ENCODE assay signal across 13 mouse cellular contexts in the genomic region with DNA sequence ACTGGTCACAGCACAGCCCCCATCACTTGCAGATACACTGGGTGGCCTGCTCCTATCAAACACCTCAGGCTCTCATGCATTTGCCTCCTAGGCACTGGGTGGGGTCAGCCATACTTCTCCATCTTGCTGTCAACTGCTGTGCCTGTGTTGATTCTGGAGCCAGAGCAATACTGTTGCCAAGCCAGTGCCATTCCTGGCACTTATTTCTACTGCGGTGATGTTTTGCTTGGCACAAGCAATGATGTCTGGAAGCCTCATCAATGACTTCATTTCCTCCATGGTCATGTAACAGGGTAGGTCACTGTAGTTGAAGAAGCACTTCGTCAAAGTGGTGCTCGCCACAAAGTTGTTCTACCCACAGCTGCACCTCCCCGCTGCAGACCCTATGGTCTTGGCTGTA. TPM values are rescaled to one million over a fixed set of nuclear protein-coding genes. Genes with fewer than 3 reads are reported as not detected.
DNase-seq lines count a peak whose midpoint lies in the region; ATAC-seq and TF ChIP-seq lines count a peak whose summit lies in the region.
"Had no signal": no experiment of that assay in that cellular context is flagged by ENCODE, and none has a peak within 500 bp of the region (broad histone marks: within the 10 kb centered on the region; RNA-seq: fewer than 3 reads in every experiment).

No protein-coding gene starts in this region.

- no peak for TF ChIP-seq CTCF in hindbrain, postnatal 0 days (IDR thresholded peaks at IDR 0.05; ENCODE audit: low read depth)
- TF ChIP-seq CTCF in midbrain, postnatal 0 days (IDR thresholded peaks at IDR 0.05), result no peak
- no peak for TF ChIP-seq CTCF in embryonic fibroblast, embryonic 13.5 days (IDR thresholded peaks at IDR 0.05; ENCODE audit: borderline replicate concordance, insufficient read depth, low read length)

- 0 out of 2 replicates have a peak overlapping the region, but pooled peaks have one; percentile 84 for H3K4me3 ChIP-seq in hindbrain, embryonic 12.5 days
- H3K4me3 ChIP-seq in hindbrain, postnatal 0 days (ENCODE audit: low read length), result no peak overlapping the region
- H3K4me3 ChIP-seq in midbrain, postnatal 0 days (ENCODE audit: low read depth, low read length), result no peak overlapping the region
- no peak overlapping the region for H3K4me3 ChIP-seq in midbrain, embryonic 15.5 days
- H3K4me3 ChIP-seq in embryonic fibroblast, embryonic 13.5 days (ENCODE audit: insufficient read depth, low read length), result 0 out of 2 replicates have a peak overlapping the region, but pooled peaks have one; percentile 7
- 0 out of 2 replicates have a peak overlapping the region, but pooled peaks have one; percentile 77 for H3K4me3 ChIP-seq in neural tube, embryonic 14.5 days (ENCODE audit: low read depth, low read length)

- H3K9me3 ChIP-seq in hindbrain, embryonic 12.5 days (replicated peaks), result no peaks in the 10 kb centered on the region
- no peaks in the 10 kb centered on the region for H3K9me3 ChIP-seq in hindbrain, postnatal 0 days (ENCODE audit: low read length)
- H3K9me3 ChIP-seq in midbrain, postnatal 0 days (ENCODE audit: low read length), result no peaks in the 10 kb centered on the region
- H3K9me3 ChIP-seq in midbrain, embryonic 15.5 days, result no peaks in the 10 kb centered on the region
- H3K9me3 ChIP-seq in neural tube, embryonic 14.5 days (ENCODE audit: control insufficient read depth, low read length), result no peaks in the 10 kb centered on the region

- no peak for DNase-seq in hindbrain, postnatal 0 days (ENCODE audit: low spot score)
- no peak for DNase-seq in midbrain, postnatal 0 days (ENCODE audit: low spot score)
- DNase-seq in frontal cortex, adult 2 months (ENCODE audit: extremely low spot score in 1 of 2, low spot score in 1 of 2), result no peak
- no peak for DNase-seq in embryo, embryonic 9.5 days (ENCODE audit: extremely low spot score)
- DNase-seq: cerebellum, adult 2 months; kidney, adult 11 months; left cerebral cortex, postnatal 4 days had no signal

- H3K4me2 ChIP-seq in hindbrain, embryonic 12.5 days (replicated peaks), result peak overlapping the region; percentile 98
- H3K4me2 ChIP-seq in hindbrain, postnatal 0 days (ENCODE audit: low read depth, low read length), result no peak overlapping the region
- no peak overlapping the region for H3K4me2 ChIP-seq in midbrain, postnatal 0 days (ENCODE audit: low read depth, low read length, poor library complexity, severe bottlenecking)
- H3K4me2 ChIP-seq in midbrain, embryonic 15.5 days, result no peak overlapping the region
- H3K4me2 ChIP-seq in neural tube, embryonic 14.5 days (ENCODE audit: low read depth, low read length), result peak overlapping the region; percentile 63; the same call in 1 of the 2 replicates

- no peak for ATAC-seq in hindbrain, embryonic 12.5 days (ENCODE audit: low FRiP score)
- ATAC-seq in hindbrain, postnatal 0 days, result no peak
- ATAC-seq in midbrain, postnatal 0 days (ENCODE audit: low FRiP score), result no peak
- no peak for ATAC-seq in midbrain, embryonic 15.5 days (replicated peaks)
- ATAC-seq in neural tube, embryonic 14.5 days (ENCODE audit: low read depth), result no peak

- TF ChIP-seq POLR2A in embryonic fibroblast, embryonic 13.5 days (IDR thresholded peaks at IDR 0.05; ENCODE audit: low read depth, low read length), result no peak

- H3K27ac ChIP-seq in hindbrain, embryonic 12.5 days, result no peak overlapping the region
- no peak overlapping the region for H3K27ac ChIP-seq in hindbrain, postnatal 0 days
- H3K27ac ChIP-seq in midbrain, postnatal 0 days (ENCODE audit: low read depth, low read length), result no peak overlapping the region
- no peak overlapping the region for H3K27ac ChIP-seq in midbrain, embryonic 15.5 days
- no peak overlapping the region for H3K27ac ChIP-seq in embryonic fibroblast, embryonic 13.5 days (ENCODE audit: insufficient read depth, low read length)
- H3K27ac ChIP-seq in neural tube, embryonic 14.5 days (ENCODE audit: low read depth, low read length), result no peak overlapping the region
- H3K27ac ChIP-seq: macrophage had no signal

- H3K36me3 ChIP-seq in hindbrain, embryonic 12.5 days, result peaks cover 56% of the 10 kb centered on the region
- H3K36me3 ChIP-seq in hindbrain, postnatal 0 days (ENCODE audit: insufficient read depth, low read length), result peaks cover 26% of the 10 kb centered on the region
- H3K36me3 ChIP-seq in midbrain, postnatal 0 days (ENCODE audit: insufficient read depth, low read length), result peaks cover 33% of the 10 kb centered on the region
- peaks cover 31% of the 10 kb centered on the region for H3K36me3 ChIP-seq in midbrain, embryonic 15.5 days (replicated peaks)
- peaks cover 40% of the 10 kb centered on the region for H3K36me3 ChIP-seq in neural tube, embryonic 14.5 days (ENCODE audit: control insufficient read depth, insufficient read depth, low read length)

- no peaks in the 10 kb centered on the region for H3K27me3 ChIP-seq in hindbrain, embryonic 12.5 days
- no peaks in the 10 kb centered on the region for H3K27me3 ChIP-seq in hindbrain, postnatal 0 days (ENCODE audit: insufficient read depth, low read length)
- H3K27me3 ChIP-seq in midbrain, postnatal 0 days (ENCODE audit: insufficient read depth, low read length), result no peaks in the 10 kb centered on the region
- H3K27me3 ChIP-seq in midbrain, embryonic 15.5 days (replicated peaks), result no peaks in the 10 kb centered on the region
- no peaks in the 10 kb centered on the region for H3K27me3 ChIP-seq in neural tube, embryonic 14.5 days (ENCODE audit: control insufficient read depth, insufficient read depth, low read length)

- 92% methylated on average over 4 of the region's 4 CpGs for WGBS in hindbrain, embryonic 12.5 days
- WGBS in hindbrain, postnatal 0 days, result 91% methylated on average over 4 of the region's 4 CpGs
- whole genome bisulfite sequencing in midbrain, postnatal 0 days, result 96% methylated on average over 4 of the region's 4 CpGs
- 95% methylated on average over 4 of the region's 4 CpGs for WGBS in midbrain, embryonic 15.5 days
- 91% methylated on average over 4 of the region's 4 CpGs for whole genome bisulfite sequencing in neural tube, embryonic 14.5 days

- H3K9ac ChIP-seq in hindbrain, embryonic 12.5 days, result peak overlapping the region; percentile 93; the same call in 1 of the 2 replicates
- H3K9ac ChIP-seq in hindbrain, postnatal 0 days (replicated peaks; ENCODE audit: low read length), result no peak overlapping the region
- 0 out of 2 replicates have a peak overlapping the region, but pooled peaks have one; percentile 37 for H3K9ac ChIP-seq in midbrain, postnatal 0 days (replicated peaks; ENCODE audit: low read length, poor library complexity, severe bottlenecking)
- no peak overlapping the region for H3K9ac ChIP-seq in midbrain, embryonic 15.5 days
- H3K9ac ChIP-seq in neural tube, embryonic 14.5 days (replicated peaks; ENCODE audit: low read depth, low read length), result no peak overlapping the region

- H3K4me1 ChIP-seq in hindbrain, embryonic 12.5 days, result peaks cover 21% of the 10 kb centered on the region
- peaks cover 20% of the 10 kb centered on the region for H3K4me1 ChIP-seq in hindbrain, postnatal 0 days (ENCODE audit: insufficient read depth, low read length)
- peaks cover 15% of the 10 kb centered on the region; the same call in 1 of the 2 replicates for H3K4me1 ChIP-seq in midbrain, postnatal 0 days (ENCODE audit: insufficient read depth, low read length)
- H3K4me1 ChIP-seq in midbrain, embryonic 15.5 days, result peaks cover 35% of the 10 kb centered on the region
- peaks cover 5% of the 10 kb centered on the region; the same call in 1 of the 2 replicates for H3K4me1 ChIP-seq in embryonic fibroblast, embryonic 13.5 days (ENCODE audit: control insufficient read depth, insufficient read depth, low read length)
- H3K4me1 ChIP-seq in neural tube, embryonic 14.5 days (ENCODE audit: control insufficient read depth, insufficient read depth, low read length), result peaks cover 20% of the 10 kb centered on the region

RNA-seq across cellular contexts. Expression of a gene that starts 1.9 kb away (rescaled TPM):
- 57.1 and 58.4 TPM in 2 replicates for polyA plus RNA-seq in hindbrain, embryonic 12.5 days (2016; fragmentation: Nextera tagmentation; extraction: Ambion mirVana)
- 67.2 and 113 TPM in 2 replicates for total RNA-seq in hindbrain, postnatal 0 days (2014; rRNA removed)
- 71.2 and 73.0 TPM in 2 replicates for polyA plus RNA-seq in hindbrain, postnatal 0 days (2015; fragmentation: Nextera tagmentation; extraction: Ambion mirVana)
- total RNA-seq in midbrain, postnatal 0 days (2014; rRNA removed), result 62.8 and 72.6 TPM in 2 replicates
- 65.7 and 73.0 TPM in 2 replicates for polyA plus RNA-seq in midbrain, postnatal 0 days (2015; fragmentation: Nextera tagmentation; extraction: Ambion mirVana)
- polyA plus RNA-seq in midbrain, embryonic 15.5 days (2015; fragmentation: Nextera tagmentation; extraction: Ambion mirVana), result 63.0 and 64.1 TPM in 2 replicates
- polyA plus RNA-seq in embryonic fibroblast, embryonic 13.5 days (2011; ENCODE audit: insufficient read length, low read depth, missing spikeins), result 24.0 and 30.7 TPM in 2 replicates
- polyA plus RNA-seq in neural tube, embryonic 14.5 days (2014; fragmentation: Nextera tagmentation; extraction: Ambion mirVana), result 65.5 and 68.1 TPM in 2 replicates
- 48.0 and 52.0 TPM in 2 replicates for polyA plus RNA-seq in frontal cortex, adult 2 months (2012; rRNA removed)

RNA-seq across cellular contexts. Expression of a gene that starts 7.6 kb away (rescaled TPM):
- 33.8 and 35.5 TPM in 2 replicates for polyA plus RNA-seq in hindbrain, embryonic 12.5 days (2016; fragmentation: Nextera tagmentation; extraction: Ambion mirVana)
- total RNA-seq in hindbrain, postnatal 0 days (2014; rRNA removed), result 10.4 and 15.4 TPM in 2 replicates
- 17.3 and 18.7 TPM in 2 replicates for polyA plus RNA-seq in hindbrain, postnatal 0 days (2015; fragmentation: Nextera tagmentation; extraction: Ambion mirVana)
- total RNA-seq in midbrain, postnatal 0 days (2014; rRNA removed), result 14.8 and 18.2 TPM in 2 replicates
- 17.0 and 19.8 TPM in 2 replicates for polyA plus RNA-seq in midbrain, postnatal 0 days (2015; fragmentation: Nextera tagmentation; extraction: Ambion mirVana)
- polyA plus RNA-seq in midbrain, embryonic 15.5 days (2015; fragmentation: Nextera tagmentation; extraction: Ambion mirVana), result 27.9 and 28.1 TPM in 2 replicates
- polyA plus RNA-seq in embryonic fibroblast, embryonic 13.5 days (2011; ENCODE audit: insufficient read length, low read depth, missing spikeins), result 18.9 and 27.3 TPM in 2 replicates
- polyA plus RNA-seq in neural tube, embryonic 14.5 days (2014; fragmentation: Nextera tagmentation; extraction: Ambion mirVana), result 21.6 and 28.4 TPM in 2 replicates
- polyA plus RNA-seq in frontal cortex, adult 2 months (2012; rRNA removed), result 26.5 and 29.8 TPM in 2 replicates

RNA-seq across cellular contexts. Expression of a gene that starts 7.7 kb away (rescaled TPM):
- polyA plus RNA-seq in hindbrain, embryonic 12.5 days (2016; fragmentation: Nextera tagmentation; extraction: Ambion mirVana), result 10.6 and 11.3 TPM in 2 replicates
- 11.7 and 11.9 TPM in 2 replicates for total RNA-seq in hindbrain, postnatal 0 days (2014; rRNA removed)
- polyA plus RNA-seq in hindbrain, postnatal 0 days (2015; fragmentation: Nextera tagmentation; extraction: Ambion mirVana), result 13.3 and 13.6 TPM in 2 replicates
- total RNA-seq in midbrain, postnatal 0 days (2014; rRNA removed), result 7.9 and 9.7 TPM in 2 replicates
- 11.4 and 11.5 TPM in 2 replicates for polyA plus RNA-seq in midbrain, postnatal 0 days (2015; fragmentation: Nextera tagmentation; extraction: Ambion mirVana)
- 9.8 and 11.4 TPM in 2 replicates for polyA plus RNA-seq in midbrain, embryonic 15.5 days (2015; fragmentation: Nextera tagmentation; extraction: Ambion mirVana)
- 5.6 TPM in 2 replicates for polyA plus RNA-seq in embryonic fibroblast, embryonic 13.5 days (2011; ENCODE audit: insufficient read length, low read depth, missing spikeins)
- 12.0 and 12.9 TPM in 2 replicates for polyA plus RNA-seq in neural tube, embryonic 14.5 days (2014; fragmentation: Nextera tagmentation; extraction: Ambion mirVana)
- 14.3 and 15.4 TPM in 2 replicates for polyA plus RNA-seq in frontal cortex, adult 2 months (2012; rRNA removed)

RNA-seq across cellular contexts. Expression of a gene that starts 12.2 kb away (rescaled TPM):
- not detected in 2 replicates for polyA plus RNA-seq in hindbrain, embryonic 12.5 days (2016; fragmentation: Nextera tagmentation; extraction: Ambion mirVana)
- not detected in 2 replicates for total RNA-seq in hindbrain, postnatal 0 days (2014; rRNA removed)
- 0.23 TPM in 1 of 2 replicates, not detected in the other for polyA plus RNA-seq in hindbrain, postnatal 0 days (2015; fragmentation: Nextera tagmentation; extraction: Ambion mirVana)
- not detected in 2 replicates for total RNA-seq in midbrain, postnatal 0 days (2014; rRNA removed)
- polyA plus RNA-seq in midbrain, postnatal 0 days (2015; fragmentation: Nextera tagmentation; extraction: Ambion mirVana), result 0.37 TPM in 1 of 2 replicates, not detected in the other
- polyA plus RNA-seq in midbrain, embryonic 15.5 days (2015; fragmentation: Nextera tagmentation; extraction: Ambion mirVana), result 0.39 and 0.52 TPM in 2 replicates
- not detected in 2 replicates for polyA plus RNA-seq in embryonic fibroblast, embryonic 13.5 days (2011; ENCODE audit: insufficient read length, low read depth, missing spikeins)
- 0.31 and 0.59 TPM in 2 replicates for polyA plus RNA-seq in neural tube, embryonic 14.5 days (2014; fragmentation: Nextera tagmentation; extraction: Ambion mirVana)
- polyA plus RNA-seq in frontal cortex, adult 2 months (2012; rRNA removed), result 0.82 and 0.84 TPM in 2 replicates
- polyA plus RNA-seq: macrophage; neural tube, embryonic 11.5 days had no signal

RNA-seq across cellular contexts. Expression of a gene that starts 18.9 kb away (rescaled TPM):
- 104 and 108 TPM in 2 replicates for polyA plus RNA-seq in hindbrain, embryonic 12.5 days (2016; fragmentation: Nextera tagmentation; extraction: Ambion mirVana)
- 37.5 and 52.4 TPM in 2 replicates for total RNA-seq in hindbrain, postnatal 0 days (2014; rRNA removed)
- polyA plus RNA-seq in hindbrain, postnatal 0 days (2015; fragmentation: Nextera tagmentation; extraction: Ambion mirVana), result 147 and 155 TPM in 2 replicates
- total RNA-seq in midbrain, postnatal 0 days (2014; rRNA removed), result 39.2 and 42.7 TPM in 2 replicates
- polyA plus RNA-seq in midbrain, postnatal 0 days (2015; fragmentation: Nextera tagmentation; extraction: Ambion mirVana), result 147 TPM in 2 replicates
- 112 and 115 TPM in 2 replicates for polyA plus RNA-seq in midbrain, embryonic 15.5 days (2015; fragmentation: Nextera tagmentation; extraction: Ambion mirVana)
- polyA plus RNA-seq in embryonic fibroblast, embryonic 13.5 days (2011; ENCODE audit: insufficient read length, low read depth, missing spikeins), result 51.1 and 58.0 TPM in 2 replicates
- 131 and 135 TPM in 2 replicates for polyA plus RNA-seq in neural tube, embryonic 14.5 days (2014; fragmentation: Nextera tagmentation; extraction: Ambion mirVana)
- polyA plus RNA-seq in frontal cortex, adult 2 months (2012; rRNA removed), result 94.2 TPM in 2 replicates

Comparison
In these comparisons a context has a peak if more than half of its experiments do, and no peak if none do; other contexts are left out.
1. H3K4me2 ChIP-seq: peak in hindbrain, embryonic 12.5 days (single experiment) and neural tube, embryonic 14.5 days (single experiment); none in hindbrain, postnatal 0 days (single experiment), midbrain, postnatal 0 days (single experiment) and midbrain, embryonic 15.5 days (single experiment).
2. H3K4me3 ChIP-seq: peak in hindbrain, embryonic 12.5 days (single experiment), embryonic fibroblast, embryonic 13.5 days (single experiment) and neural tube, embryonic 14.5 days (single experiment); none in hindbrain, postnatal 0 days (single experiment), midbrain, postnatal 0 days (single experiment) and midbrain, embryonic 15.5 days (single experiment).
3. H3K9ac ChIP-seq: peak in hindbrain, embryonic 12.5 days (single experiment) and midbrain, postnatal 0 days (single experiment); none in hindbrain, postnatal 0 days (single experiment), midbrain, embryonic 15.5 days (single experiment) and neural tube, embryonic 14.5 days (single experiment).